18 mouse cellular contexts compared by ENCODE assay signal in the genomic region with DNA sequence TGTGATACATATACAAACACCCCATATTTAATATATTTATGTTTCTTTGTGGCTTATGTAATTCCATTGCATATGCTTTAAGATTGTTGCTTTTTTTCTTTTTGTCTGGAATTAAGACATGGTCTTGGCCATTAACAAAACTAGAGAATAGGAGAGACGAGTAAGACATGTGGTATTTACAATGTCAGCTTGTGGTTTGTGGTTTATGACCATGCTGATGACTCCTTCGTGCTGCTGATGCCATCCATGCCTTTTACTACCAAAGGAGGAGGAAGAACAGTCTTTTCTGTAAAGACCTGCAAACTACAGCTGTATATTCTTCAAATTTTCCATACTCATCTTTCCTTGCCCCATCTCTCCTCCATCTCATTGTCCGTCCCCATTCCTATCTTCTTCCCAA.
"Had no signal": no experiment of that assay in that cellular context is flagged by ENCODE, and none has a peak within 500 bp of the region (broad histone marks: within the 10 kb centered on the region; RNA-seq: fewer than 3 reads in every experiment).

No protein-coding gene starts in this region.

- H3K9ac ChIP-seq: kidney, embryonic 15.5 days; limb, embryonic 13.5 days; liver, embryonic 12.5 days; liver, embryonic 15.5 days; midbrain, embryonic 12.5 days; midbrain, embryonic 15.5 days; neural tube, embryonic 13.5 days; stomach, embryonic 15.5 days had no signal

- H3K4me2 ChIP-seq: kidney, embryonic 15.5 days; limb, embryonic 13.5 days; liver, embryonic 12.5 days; liver, embryonic 15.5 days; midbrain, embryonic 12.5 days; midbrain, embryonic 15.5 days; neural tube, embryonic 13.5 days; stomach, embryonic 15.5 days had no signal

- H3K9me3 ChIP-seq: kidney, embryonic 15.5 days; limb, embryonic 10.5 days; limb, embryonic 13.5 days; liver, embryonic 12.5 days; liver, embryonic 15.5 days; midbrain, embryonic 12.5 days; midbrain, embryonic 15.5 days; neural tube, embryonic 13.5 days; stomach, embryonic 15.5 days had no signal

- H3K4me3 ChIP-seq: kidney, embryonic 15.5 days; limb, embryonic 10.5 days; limb, embryonic 13.5 days; liver, embryonic 12.5 days; liver, embryonic 15.5 days; midbrain, embryonic 12.5 days; midbrain, embryonic 15.5 days; neural tube, embryonic 13.5 days; stomach, embryonic 15.5 days had no signal

- H3K27me3 ChIP-seq: kidney, embryonic 15.5 days; limb, embryonic 13.5 days; liver, embryonic 12.5 days; liver, embryonic 15.5 days; midbrain, embryonic 12.5 days; midbrain, embryonic 15.5 days; neural tube, embryonic 13.5 days; stomach, embryonic 15.5 days had no signal

- H3K4me1 ChIP-seq: kidney, embryonic 15.5 days; limb, embryonic 10.5 days; limb, embryonic 13.5 days; liver, embryonic 12.5 days; liver, embryonic 15.5 days; midbrain, embryonic 12.5 days; midbrain, embryonic 15.5 days; neural tube, embryonic 13.5 days; stomach, embryonic 15.5 days had no signal

- ATAC-seq: liver, embryonic 12.5 days; midbrain, embryonic 15.5 days had no signal

- H3K36me3 ChIP-seq: kidney, embryonic 15.5 days; limb, embryonic 10.5 days; limb, embryonic 13.5 days; liver, embryonic 12.5 days; liver, embryonic 15.5 days; midbrain, embryonic 12.5 days; midbrain, embryonic 15.5 days; neural tube, embryonic 13.5 days; stomach, embryonic 15.5 days had no signal

- H3K27ac ChIP-seq: kidney, embryonic 15.5 days; limb, embryonic 10.5 days; limb, embryonic 13.5 days; liver, embryonic 12.5 days; liver, embryonic 15.5 days; macrophage; midbrain, embryonic 12.5 days; midbrain, embryonic 15.5 days; neural tube, embryonic 13.5 days; stomach, embryonic 15.5 days had no signal

- DNase-seq: kidney, postnatal 10 days; kidney, postnatal 36 days; liver; lung, adult 2 months; retina, postnatal 1 day; right cerebral cortex, postnatal 25 days; spleen, adult 18-20 months; thymus, postnatal 36 days had no signal
